Mouse (Mus musculus): ENCODE data around the gene Ly86. TPM values are rescaled to one million over a fixed set of nuclear protein-coding genes. Genes with fewer than 3 reads are reported as not detected.
A peak's percentile ranks its signal among the peaks of the same experiment; 100 is the strongest.

Ly86 gene
- polyA plus RNA-seq, 1 experiment from 2014 or later, result 6.3 TPM

DNA sequence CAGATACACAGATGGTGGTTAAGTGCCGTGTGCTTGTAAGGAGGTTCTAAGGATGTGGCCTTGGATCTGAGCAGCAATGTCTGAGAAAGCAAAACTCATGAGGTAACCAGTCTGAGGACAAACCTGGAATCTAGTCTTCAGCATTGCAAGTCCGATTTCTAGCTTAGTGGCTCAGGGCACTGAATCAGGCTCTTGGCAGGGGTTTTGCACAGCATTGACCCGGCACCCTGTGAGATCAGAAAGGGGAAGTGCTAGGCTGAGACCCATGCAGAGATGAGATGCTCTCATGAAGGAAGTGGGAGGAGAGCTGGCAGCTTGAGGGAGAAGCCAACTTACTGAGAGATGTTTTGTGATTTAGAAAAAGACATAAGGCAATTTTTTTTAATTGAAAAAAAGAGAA, 106.5 kb downstream of the Ly86 start:
- Histone ChIP-seq H3K4me2 (peak overlapping the region; percentile 69; the same call in 1 of the 2 replicates), H3K36me3 (no peaks in the 10 kb centered on the region), H3K4me1 (peaks cover 32% of the 10 kb centered on the region), H3K9me3 (no peaks in the 10 kb centered on the region), H3K9ac (no peak overlapping the region), H3K4me3 (no peak overlapping the region), H3K27ac (no peak overlapping the region), H3K27me3 (no peaks in the 10 kb centered on the region)
- ATAC-seq (ENCODE audit: insufficient number of reproducible peaks, insufficient read depth, low FRiP score, low TSS enrichment, low read depth), result no peak
- 55% methylated on average over 3 of the region's 3 CpGs for WGBS

DNA sequence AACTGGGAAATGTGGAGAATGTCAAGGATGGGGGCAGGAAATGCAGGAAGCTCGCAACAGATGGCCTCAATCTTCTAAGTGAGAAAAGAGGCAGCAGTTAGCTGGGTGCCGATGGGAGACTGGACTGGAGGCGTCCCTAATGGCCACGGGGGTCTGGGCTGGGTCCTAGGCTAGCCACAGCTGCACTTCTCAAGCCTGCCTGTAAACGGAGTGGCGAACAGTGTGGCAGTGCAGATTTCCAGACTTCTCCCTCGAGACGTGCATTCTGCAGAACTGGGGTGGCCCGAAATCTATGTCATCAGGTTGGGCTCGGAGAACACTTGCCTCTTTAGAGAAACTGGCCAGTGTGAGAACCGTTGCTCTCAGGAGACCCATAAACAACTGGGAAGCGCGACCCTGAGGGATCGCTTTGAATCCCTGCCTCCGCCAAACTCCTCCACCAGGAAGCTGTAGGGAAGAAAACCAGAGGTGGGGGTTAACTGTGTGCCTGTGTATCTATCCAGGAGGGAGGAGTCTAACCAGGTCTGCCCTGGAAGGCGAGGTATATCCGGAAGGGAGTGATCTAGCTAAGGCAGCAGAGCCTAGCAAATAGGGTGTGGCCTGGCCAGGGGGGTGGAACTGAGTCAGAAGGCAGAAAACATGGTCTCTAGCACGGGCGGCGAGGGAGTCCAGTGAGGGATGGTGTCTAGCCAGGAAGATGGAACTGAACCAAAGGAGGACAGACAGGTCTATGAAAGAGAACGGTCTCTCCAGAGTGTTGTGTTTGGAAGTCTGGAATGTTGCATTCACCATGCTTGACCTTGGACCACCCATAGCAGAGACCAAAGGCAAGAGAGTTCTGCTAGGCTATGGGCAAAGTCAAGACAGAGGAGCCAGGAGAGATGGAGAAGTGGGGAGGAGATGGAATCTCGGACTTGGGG, 107.3 kb downstream of the Ly86 start:
- peak; percentile 75 for ATAC-seq (ENCODE audit: insufficient number of reproducible peaks, insufficient read depth, low FRiP score, low TSS enrichment, low read depth)
- no peaks in the 10 kb centered on the region for H3K36me3 ChIP-seq
- peak overlapping the region; percentile 69 for H3K4me2 ChIP-seq
- H3K4me1 ChIP-seq, result peaks cover 40% of the 10 kb centered on the region
- H3K9ac ChIP-seq, result peak overlapping the region; percentile 61
- WGBS, result 4% methylated on average over 22 of the region's 22 CpGs
- no peaks in the 10 kb centered on the region for H3K9me3 ChIP-seq
- H3K27me3 ChIP-seq, result no peaks in the 10 kb centered on the region
- H3K27ac ChIP-seq, result peak overlapping the region; percentile 55; the same call in 1 of the 2 replicates
- peak overlapping the region; percentile 41 for H3K4me3 ChIP-seq

DNA sequence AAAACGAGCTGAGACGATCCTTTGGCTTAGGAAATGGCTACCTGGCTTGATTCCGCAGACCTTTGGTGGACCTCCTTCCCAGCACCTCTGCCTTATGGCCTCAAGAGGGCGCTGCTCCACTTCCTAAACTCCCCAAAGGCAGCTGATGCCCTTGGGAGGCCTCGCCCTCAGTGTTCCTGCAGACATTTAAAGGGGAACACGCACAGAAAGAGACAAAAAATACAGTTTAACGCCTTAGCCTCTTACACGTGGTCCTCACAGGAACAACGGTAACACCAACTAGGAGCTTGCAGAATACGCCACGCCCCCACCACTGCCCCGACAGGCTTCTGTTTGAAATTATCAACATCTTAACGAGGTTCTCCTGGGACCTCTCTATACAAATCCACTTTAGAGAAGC, 108.2 kb downstream of the Ly86 start:
- 0 out of 2 replicates have a peak overlapping the region, but pooled peaks have one; percentile 41 for H3K4me3 ChIP-seq
- no peaks in the 10 kb centered on the region for H3K36me3 ChIP-seq
- H3K27ac ChIP-seq, result no peak overlapping the region
- H3K27me3 ChIP-seq, result no peaks in the 10 kb centered on the region
- peaks cover 43% of the 10 kb centered on the region for H3K4me1 ChIP-seq
- no peak overlapping the region for H3K9ac ChIP-seq
- ATAC-seq (ENCODE audit: insufficient number of reproducible peaks, insufficient read depth, low FRiP score, low TSS enrichment, low read depth), result peak; percentile 50; the same call in 1 of the 2 replicates
- 4% methylated on average over 13 of the region's 13 CpGs for WGBS
- H3K9me3 ChIP-seq, result no peaks in the 10 kb centered on the region
- peak overlapping the region; percentile 69 for H3K4me2 ChIP-seq

DNA sequence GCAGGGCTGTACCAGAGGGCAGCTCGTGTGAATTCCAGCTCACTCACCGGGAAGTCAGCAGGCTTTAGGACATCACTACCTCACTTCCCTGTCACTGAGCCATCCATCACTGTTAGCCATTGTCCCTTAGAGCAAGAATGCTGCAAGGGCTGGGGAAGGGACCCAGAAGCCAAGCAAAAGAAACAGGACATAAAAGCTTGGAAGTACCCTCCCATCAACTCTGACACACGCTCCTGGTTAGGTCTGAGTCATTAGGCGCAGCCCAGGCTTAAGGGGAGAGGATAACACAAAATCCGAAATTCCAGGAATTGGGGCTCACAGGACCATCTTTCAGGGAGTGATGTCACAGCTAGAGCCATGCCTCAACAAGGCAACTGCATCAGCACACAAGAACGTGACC, 109.3 kb downstream of the Ly86 start:
- H3K4me2 ChIP-seq, result no peak overlapping the region
- H3K27me3 ChIP-seq, result no peaks in the 10 kb centered on the region
- no peaks in the 10 kb centered on the region for H3K9me3 ChIP-seq
- H3K4me1 ChIP-seq, result peaks cover 43% of the 10 kb centered on the region
- WGBS, result 55% methylated on average over 6 of the region's 6 CpGs
- no peak overlapping the region for H3K27ac ChIP-seq
- no peak overlapping the region for H3K4me3 ChIP-seq
- no peaks in the 10 kb centered on the region for H3K36me3 ChIP-seq
- no peak overlapping the region for H3K9ac ChIP-seq
- no peak for ATAC-seq (ENCODE audit: insufficient number of reproducible peaks, insufficient read depth, low FRiP score, low TSS enrichment, low read depth)

DNA sequence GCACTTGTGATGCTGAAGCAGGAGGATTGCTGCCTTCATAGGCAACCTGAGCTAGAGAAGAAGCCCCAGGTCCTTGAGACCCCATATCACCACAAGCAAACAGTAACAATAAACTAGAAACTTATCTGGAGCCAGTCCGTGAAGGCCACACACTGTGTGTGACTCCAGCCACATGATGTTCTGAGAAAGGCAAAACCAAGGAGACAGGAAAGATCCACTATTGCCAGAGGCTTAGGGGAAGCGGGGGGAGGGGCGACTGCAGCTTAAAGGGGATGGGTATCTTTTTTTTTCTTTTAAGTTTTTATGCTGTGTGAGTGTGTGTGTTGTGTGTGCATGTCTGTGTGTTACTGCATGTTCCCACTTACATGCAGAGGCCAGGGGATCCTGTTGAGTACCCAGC, 110.6 kb downstream of the Ly86 start:
- no peak overlapping the region for H3K4me3 ChIP-seq
- H3K4me2 ChIP-seq, result no peak overlapping the region
- H3K27me3 ChIP-seq, result no peaks in the 10 kb centered on the region
- no peaks in the 10 kb centered on the region for H3K9me3 ChIP-seq
- H3K36me3 ChIP-seq, result no peaks in the 10 kb centered on the region
- no peak overlapping the region for H3K27ac ChIP-seq
- H3K4me1 ChIP-seq, result peaks cover 50% of the 10 kb centered on the region
- no peak for ATAC-seq (ENCODE audit: insufficient number of reproducible peaks, insufficient read depth, low FRiP score, low TSS enrichment, low read depth)
- 75% methylated on average over 3 of the region's 3 CpGs for WGBS
- no peak overlapping the region for H3K9ac ChIP-seq

DNA sequence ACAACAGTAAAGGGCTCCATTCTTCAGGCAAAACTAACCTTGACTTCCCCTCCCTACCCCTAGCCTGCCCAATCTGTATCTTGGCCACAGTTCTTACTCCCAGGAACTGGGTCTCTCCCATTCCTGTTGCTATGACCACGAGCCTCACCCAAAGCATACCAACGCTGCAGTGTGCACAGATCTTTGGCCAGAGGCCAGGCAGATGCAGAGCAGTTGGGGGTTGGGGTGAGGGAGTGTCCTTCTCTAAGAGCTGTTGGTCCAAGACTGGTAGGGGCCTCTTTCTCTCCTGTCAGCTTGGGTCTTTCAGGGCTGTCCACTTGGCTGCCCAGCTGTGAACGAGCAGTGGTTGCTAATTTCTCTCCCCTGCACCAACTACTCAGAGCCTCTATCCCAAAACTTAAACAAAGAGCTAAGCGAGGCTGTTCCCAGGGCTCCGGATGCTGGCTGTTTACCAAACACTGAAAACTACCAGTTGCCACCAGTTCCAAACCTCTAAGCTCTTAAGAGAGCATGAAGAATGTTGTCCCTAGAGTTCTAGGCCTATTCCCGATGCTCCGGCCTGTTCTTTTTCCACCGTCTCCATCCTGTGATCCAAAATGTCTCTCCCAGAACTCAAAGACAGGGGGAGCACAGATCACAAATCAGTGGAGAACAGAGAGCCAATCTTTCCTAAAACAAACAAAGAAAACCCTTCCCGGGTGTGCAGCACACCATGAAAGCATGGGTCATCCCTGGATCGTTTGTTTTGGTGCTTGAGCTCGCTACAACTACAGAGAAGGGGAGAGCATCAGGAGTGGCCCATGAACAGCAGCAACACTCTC, 112.2 kb downstream of the Ly86 start:
- Histone ChIP-seq H3K4me1 (peaks cover 46% of the 10 kb centered on the region), H3K9me3 (no peaks in the 10 kb centered on the region), H3K36me3 (no peaks in the 10 kb centered on the region), H3K4me3 (no peak overlapping the region), H3K27me3 (no peaks in the 10 kb centered on the region), H3K4me2 (no peak overlapping the region), H3K9ac (no peak overlapping the region), H3K27ac (peak overlapping the region; percentile 49)
- WGBS, result 55% methylated on average over 11 of the region's 11 CpGs
- ATAC-seq (ENCODE audit: insufficient number of reproducible peaks, insufficient read depth, low FRiP score, low TSS enrichment, low read depth), result no peak

DNA sequence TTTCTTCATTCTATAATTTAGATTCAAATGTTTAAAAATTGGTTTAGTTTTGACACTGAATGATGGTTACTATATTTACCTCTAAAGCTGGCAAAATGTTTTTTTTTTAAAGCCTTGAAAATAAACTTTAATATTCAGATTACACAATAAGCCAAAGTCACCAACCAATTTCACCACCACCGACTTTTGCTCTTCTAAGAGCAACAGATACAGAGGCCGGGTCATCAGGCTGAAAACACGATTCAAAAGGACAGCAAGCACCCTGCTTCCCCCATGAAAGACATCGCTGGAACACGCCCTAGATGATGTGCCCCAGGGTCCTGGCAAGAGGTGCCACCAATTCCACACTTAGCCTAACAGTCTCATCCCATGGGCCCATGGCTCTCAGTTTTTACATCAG, 113.5 kb downstream of the Ly86 start:
- H3K27me3 ChIP-seq, result no peaks in the 10 kb centered on the region
- no peak overlapping the region for H3K9ac ChIP-seq
- peaks cover 34% of the 10 kb centered on the region for H3K4me1 ChIP-seq
- H3K4me2 ChIP-seq, result no peak overlapping the region
- H3K27ac ChIP-seq, result no peak overlapping the region
- H3K36me3 ChIP-seq, result no peaks in the 10 kb centered on the region
- ATAC-seq (ENCODE audit: insufficient number of reproducible peaks, insufficient read depth, low FRiP score, low TSS enrichment, low read depth), result no peak
- WGBS, result 77% methylated on average over 5 of the region's 5 CpGs
- no peaks in the 10 kb centered on the region for H3K9me3 ChIP-seq
- no peak overlapping the region for H3K4me3 ChIP-seq

DNA sequence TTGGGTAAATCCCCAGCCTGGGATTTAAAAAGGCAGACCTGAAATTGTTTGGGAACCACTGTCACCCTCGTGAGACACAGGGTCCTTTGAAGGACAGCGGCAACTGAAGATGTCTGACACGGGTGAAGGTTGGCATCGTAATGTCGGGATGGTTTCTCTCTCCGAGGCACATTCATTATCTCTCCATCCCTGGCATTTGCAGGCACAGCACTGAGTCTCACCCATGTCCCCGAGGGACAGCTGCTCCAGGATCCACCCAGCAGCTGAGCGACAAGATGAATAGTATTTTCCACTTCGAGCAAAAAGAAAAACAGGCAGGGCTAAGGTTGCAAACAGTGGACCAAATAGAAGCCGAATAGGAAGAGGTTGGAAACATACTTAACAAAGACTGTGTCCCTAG, 114.0 kb downstream of the Ly86 start:
- ATAC-seq (ENCODE audit: insufficient number of reproducible peaks, insufficient read depth, low FRiP score, low TSS enrichment, low read depth), result no peak
- no peak overlapping the region for H3K9ac ChIP-seq
- no peaks in the 10 kb centered on the region for H3K27me3 ChIP-seq
- WGBS, result 76% methylated on average over 10 of the region's 10 CpGs
- no peak overlapping the region for H3K27ac ChIP-seq
- peaks cover 31% of the 10 kb centered on the region for H3K4me1 ChIP-seq
- no peaks in the 10 kb centered on the region for H3K9me3 ChIP-seq
- H3K4me3 ChIP-seq, result no peak overlapping the region
- no peak overlapping the region for H3K4me2 ChIP-seq
- H3K36me3 ChIP-seq, result no peaks in the 10 kb centered on the region

DNA sequence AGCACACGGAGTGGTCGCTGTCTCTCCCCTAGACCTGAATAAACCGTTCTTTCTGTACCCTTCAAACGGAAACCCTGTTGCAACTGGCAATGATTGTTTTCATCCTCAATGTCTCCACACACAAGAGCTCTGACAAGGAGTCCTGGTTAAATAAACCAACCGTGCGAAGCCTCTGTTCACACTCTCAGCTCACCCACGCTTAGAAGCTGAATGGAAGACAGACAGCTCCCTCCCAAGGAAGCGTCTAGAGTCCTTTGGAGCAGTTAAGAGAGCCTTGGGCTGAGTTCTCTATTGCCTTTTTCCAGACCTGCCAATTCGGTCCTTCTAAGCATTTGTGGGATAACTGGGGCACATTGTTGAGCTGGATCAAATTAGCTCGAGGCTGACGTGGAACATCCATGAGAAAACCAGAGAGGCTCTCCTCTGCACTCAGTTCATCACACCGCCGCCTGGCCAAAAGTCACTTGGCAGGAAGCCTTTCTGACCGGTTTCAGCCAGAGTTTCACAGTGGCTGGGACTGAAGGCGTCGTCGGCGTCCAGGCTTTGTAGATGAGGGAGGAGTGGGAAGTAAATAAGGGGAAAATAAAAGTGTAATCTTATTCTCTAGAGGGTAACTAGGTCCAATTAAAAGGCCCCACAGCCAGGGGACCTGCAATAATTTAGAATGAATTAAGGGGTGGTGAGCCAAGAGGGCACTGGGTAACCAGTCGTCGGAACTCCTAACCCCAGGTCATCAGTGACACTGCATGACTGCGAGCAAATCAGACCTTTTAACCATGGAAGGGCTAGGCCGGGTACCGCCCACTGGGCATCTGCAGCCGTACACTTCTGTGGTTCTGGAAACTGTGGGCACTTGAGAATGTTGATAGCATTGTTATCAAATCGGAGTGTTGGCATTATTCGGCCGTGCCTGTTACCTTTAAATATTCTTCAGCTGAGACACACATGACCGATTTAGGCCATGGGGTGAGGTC, 115.2 kb downstream of the Ly86 start:
- Histone ChIP-seq H3K4me3 (no peak overlapping the region), H3K4me1 (peaks cover 27% of the 10 kb centered on the region), H3K27ac (peak overlapping the region; percentile 44; the same call in 1 of the 2 replicates), H3K9ac (no peak overlapping the region), H3K27me3 (no peaks in the 10 kb centered on the region), H3K36me3 (no peaks in the 10 kb centered on the region), H3K9me3 (no peaks in the 10 kb centered on the region), H3K4me2 (no peak overlapping the region)
- no peak for ATAC-seq (ENCODE audit: insufficient number of reproducible peaks, insufficient read depth, low FRiP score, low TSS enrichment, low read depth)
- 71% methylated on average over 28 of the region's 28 CpGs for WGBS

GRCm38 (mm10) chr13:37462049-37462702, 117.2 kb downstream of the Ly86 start:
- 90% methylated on average over 12 of the region's 12 CpGs for WGBS

More at GRCm38 (mm10) chr13:37462049-37462702, 117.2 kb downstream of the Ly86 start:
- Histone ChIP-seq H3K4me1 (peaks cover 11% of the 10 kb centered on the region), H3K4me2 (no peak overlapping the region), H3K9ac (no peak overlapping the region), H3K36me3 (no peaks in the 10 kb centered on the region), H3K4me3 (no peak overlapping the region), H3K27me3 (no peaks in the 10 kb centered on the region; the same call in 1 of the 2 replicates), H3K27ac (no peak overlapping the region), H3K9me3 (no peaks in the 10 kb centered on the region)
- no peak for ATAC-seq (ENCODE audit: insufficient number of reproducible peaks, insufficient read depth, low FRiP score, low TSS enrichment, low read depth)
